Mouse (Mus musculus): ENCODE measurements around the gene Fdxacb1. TPM values are rescaled to one million over a fixed set of nuclear protein-coding genes. Genes with fewer than 3 reads are reported as not detected.

Fdxacb1 gene
- polyA plus RNA-seq (2015; fragmentation: Nextera tagmentation; extraction: Ambion mirVana), result 7.0 and 7.4 TPM in 2 replicates

GRCm38 (mm10) chr9:50768107-50769002 is at the start of gene Fdxacb1:
TSS of gene Fdxacb1 (plus strand) at chr9:50768236.

GRCm38 (mm10) chr9:50738914-50739870 is 28.8 kb upstream of the Fdxacb1 start, which contains the start of gene Dixdc1:
TSS of gene Dixdc1 (minus strand) at chr9:50739517.

GRCm38 (mm10) chr9:50746214-50746677 is 21.8 kb upstream of the Fdxacb1 start, which contains the start of gene 2310030G06Rik:
TSS of gene 2310030G06Rik (minus strand) at chr9:50746536.

GRCm38 (mm10) chr9:50751323-50751722 is 16.7 kb upstream of the Fdxacb1 start, which contains the start of gene Cryab:
TSS of gene Cryab (plus strand) at chr9:50751325.

GRCm38 (mm10) chr9:50752054-50752602 is 15.9 kb upstream of the Fdxacb1 start, which contains the start of gene Hspb2:
TSS of gene Hspb2 (minus strand) at chr9:50752354.

GRCm38 (mm10) chr9:50774991-50775612 is 7.1 kb downstream of the Fdxacb1 start, which contains the start of the genes Alg9 and 1110032A03Rik:
TSS of gene Alg9 (plus strand) at chr9:50775019.
TSS of gene 1110032A03Rik (minus strand) at chr9:50775520.

Other genes with a start within 250 kb of the Fdxacb1 start
- 64.4 and 72.6 TPM in 2 replicates for gene Pts, start 239.5 kb upstream of the Fdxacb1 start, polyA plus RNA-seq (2015; fragmentation: Nextera tagmentation; extraction: Ambion mirVana)
- gene Il18, start 213.4 kb upstream of the Fdxacb1 start, polyA plus RNA-seq (2015; fragmentation: Nextera tagmentation; extraction: Ambion mirVana), result 7.4 and 9.4 TPM in 2 replicates
- gene Bco2, start 213.1 kb upstream of the Fdxacb1 start, polyA plus RNA-seq (2015; fragmentation: Nextera tagmentation; extraction: Ambion mirVana), result 0.15 and 0.30 TPM in 2 replicates
- gene Tex12, start 206.9 kb upstream of the Fdxacb1 start, polyA plus RNA-seq (2015; fragmentation: Nextera tagmentation; extraction: Ambion mirVana), result not detected in 2 replicates
- 283 and 294 TPM in 2 replicates for gene Sdhd, start 164.4 kb upstream of the Fdxacb1 start, polyA plus RNA-seq (2015; fragmentation: Nextera tagmentation; extraction: Ambion mirVana)
- 213 and 221 TPM in 2 replicates for gene Timm8b, start 164.3 kb upstream of the Fdxacb1 start, polyA plus RNA-seq (2015; fragmentation: Nextera tagmentation; extraction: Ambion mirVana)
- gene Pih1d2, start 150.9 kb upstream of the Fdxacb1 start, polyA plus RNA-seq (2015; fragmentation: Nextera tagmentation; extraction: Ambion mirVana), result 1.5 and 1.8 TPM in 2 replicates
- 12.5 and 14.8 TPM in 2 replicates for gene Nkapd1, start 150.8 kb upstream of the Fdxacb1 start, polyA plus RNA-seq (2015; fragmentation: Nextera tagmentation; extraction: Ambion mirVana)
- gene Dlat, start 108.5 kb upstream of the Fdxacb1 start, polyA plus RNA-seq (2015; fragmentation: Nextera tagmentation; extraction: Ambion mirVana), result 36.8 and 50.7 TPM in 2 replicates
- 4.4 and 5.5 TPM in 2 replicates for gene Dixdc1, start 28.7 kb upstream of the Fdxacb1 start, polyA plus RNA-seq (2015; fragmentation: Nextera tagmentation; extraction: Ambion mirVana)
- gene 2310030G06Rik, start 21.7 kb upstream of the Fdxacb1 start, polyA plus RNA-seq (2015; fragmentation: Nextera tagmentation; extraction: Ambion mirVana), result 8.0 and 8.8 TPM in 2 replicates
- gene Cryab, start 16.9 kb upstream of the Fdxacb1 start, polyA plus RNA-seq (2015; fragmentation: Nextera tagmentation; extraction: Ambion mirVana), result 377 and 452 TPM in 2 replicates
- gene Hspb2, start 15.9 kb upstream of the Fdxacb1 start, polyA plus RNA-seq (2015; fragmentation: Nextera tagmentation; extraction: Ambion mirVana), result 50.8 and 52.8 TPM in 2 replicates
- gene Alg9, start 6.8 kb downstream of the Fdxacb1 start, polyA plus RNA-seq (2015; fragmentation: Nextera tagmentation; extraction: Ambion mirVana), result 19.1 and 20.0 TPM in 2 replicates
- gene 1110032A03Rik, start 7.3 kb downstream of the Fdxacb1 start, polyA plus RNA-seq (2015; fragmentation: Nextera tagmentation; extraction: Ambion mirVana), result 31.9 and 33.0 TPM in 2 replicates
- gene Ppp2r1b, start 77.1 kb downstream of the Fdxacb1 start, polyA plus RNA-seq (2015; fragmentation: Nextera tagmentation; extraction: Ambion mirVana), result 21.8 and 23.2 TPM in 2 replicates
- 10.8 and 12.7 TPM in 2 replicates for gene Sik2, start 240.8 kb downstream of the Fdxacb1 start, polyA plus RNA-seq (2015; fragmentation: Nextera tagmentation; extraction: Ambion mirVana)